Mouse (Mus musculus) CD4-positive, CD25-positive, alpha-beta regulatory T cell (primary cell): ENCODE measurements around the gene Naglu. TPM values are rescaled to one million over a fixed set of nuclear protein-coding genes. Genes with fewer than 3 reads are reported as not detected.

Source experiments
- polyA plus RNA-seq: library from polyadenylated mRNA; unstranded; fragments of 100-300 nt; shearing (Covaris generic); gene quantifications from one replicate; pipeline ENCODE4 v1.2.1, GENCODE M21; 2017

Naglu gene
- 35.3 TPM for polyA plus RNA-seq

DNA sequence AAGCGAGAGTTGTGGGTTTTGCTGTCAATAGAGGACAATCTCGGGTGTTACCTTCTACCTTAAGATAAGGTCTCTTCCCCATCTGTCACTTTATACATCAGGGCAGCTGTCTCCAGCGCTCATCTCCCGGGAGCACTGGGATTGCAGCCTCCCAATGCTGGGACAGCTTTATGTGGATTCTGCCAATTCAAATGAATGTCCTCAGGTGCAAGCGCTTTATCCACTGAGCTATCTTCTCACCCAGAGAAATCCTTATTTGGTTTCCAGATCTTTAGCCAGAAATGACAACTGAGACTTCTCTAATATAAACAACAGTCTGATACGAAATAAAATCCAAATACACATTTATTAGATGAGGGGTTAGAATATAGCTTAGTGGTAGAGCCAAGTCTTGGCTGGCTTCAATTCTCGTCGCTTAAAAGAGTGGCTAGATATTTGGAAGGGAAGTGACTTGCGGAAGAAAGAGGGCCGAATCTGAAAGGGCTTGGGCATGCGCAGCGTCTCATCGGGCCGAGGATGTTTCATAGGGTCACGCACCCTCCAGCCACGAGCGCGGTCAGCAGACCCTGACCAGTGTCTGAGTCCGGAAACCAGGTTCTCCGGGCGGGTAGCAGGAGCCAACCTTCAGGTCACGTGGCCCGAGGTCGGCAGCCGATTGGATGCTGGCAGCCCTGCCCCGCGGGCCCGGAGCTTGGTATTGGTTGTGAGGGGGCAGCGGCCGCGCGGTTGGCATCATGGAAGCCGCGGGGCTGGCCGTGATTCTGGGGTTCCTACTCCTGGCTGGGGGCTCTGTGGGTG lies at the start of gene Naglu:
Gene Naglu, plus strand, starts transcription at position 622 of the 798 bp plus-strand sequence.

GRCm38 (mm10) chr11:101078121-101078520 lies 8.3 kb downstream of the Naglu start, which contains the start of gene Hsd17b1:
Gene Hsd17b1, plus strand, starts transcription at chr11:101078411.

GRCm38 (mm10) chr11:101082208-101083082 lies 12.6 kb downstream of the Naglu start, which contains the start of gene Coasy:
Gene Coasy, plus strand, starts transcription at chr11:101082565.

GRCm38 (mm10) chr11:101086756-101087681 lies 17.2 kb downstream of the Naglu start, which contains the start of gene Mlx:
Gene Mlx, plus strand, starts transcription at chr11:101087277.

DNA sequence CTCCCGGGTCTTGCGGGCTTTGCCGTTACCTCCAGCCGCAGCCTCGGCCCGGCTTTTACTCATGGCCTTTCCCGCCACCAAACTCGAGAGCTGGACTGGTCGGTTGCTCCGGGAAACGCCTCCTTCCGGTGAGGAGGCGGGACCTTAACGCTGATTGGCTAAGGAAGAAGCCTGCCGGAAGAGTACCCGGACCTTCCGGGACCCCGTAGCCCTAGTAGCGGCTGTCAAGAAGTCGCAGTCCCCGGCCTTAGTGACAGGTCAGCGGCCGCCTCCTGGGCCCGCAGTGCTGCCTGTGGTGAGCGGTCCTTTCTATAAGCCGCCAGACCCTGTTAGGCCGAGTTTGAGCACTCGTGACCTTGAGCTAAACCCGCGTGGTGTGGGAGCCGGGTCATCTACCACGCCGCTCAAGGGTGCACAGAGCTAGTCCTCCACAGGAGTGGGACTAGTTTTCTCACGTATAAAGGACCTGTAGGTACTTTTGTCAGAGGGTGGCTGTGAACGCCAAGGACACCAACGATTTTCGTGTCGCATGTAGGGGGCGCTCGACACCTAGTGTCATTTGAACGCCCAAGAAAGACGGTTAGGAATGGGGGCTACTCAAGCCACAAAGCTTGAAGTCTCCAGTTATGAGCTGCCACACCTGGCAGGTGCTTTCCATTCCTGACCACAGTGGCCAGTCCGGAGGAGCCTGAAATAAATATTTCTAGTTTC lies 25.7 kb downstream of the Naglu start, which contains the start of gene Psmc3ip:
Gene Psmc3ip, minus strand, starts transcription at position 123 of the 711 bp plus-strand sequence.

DNA sequence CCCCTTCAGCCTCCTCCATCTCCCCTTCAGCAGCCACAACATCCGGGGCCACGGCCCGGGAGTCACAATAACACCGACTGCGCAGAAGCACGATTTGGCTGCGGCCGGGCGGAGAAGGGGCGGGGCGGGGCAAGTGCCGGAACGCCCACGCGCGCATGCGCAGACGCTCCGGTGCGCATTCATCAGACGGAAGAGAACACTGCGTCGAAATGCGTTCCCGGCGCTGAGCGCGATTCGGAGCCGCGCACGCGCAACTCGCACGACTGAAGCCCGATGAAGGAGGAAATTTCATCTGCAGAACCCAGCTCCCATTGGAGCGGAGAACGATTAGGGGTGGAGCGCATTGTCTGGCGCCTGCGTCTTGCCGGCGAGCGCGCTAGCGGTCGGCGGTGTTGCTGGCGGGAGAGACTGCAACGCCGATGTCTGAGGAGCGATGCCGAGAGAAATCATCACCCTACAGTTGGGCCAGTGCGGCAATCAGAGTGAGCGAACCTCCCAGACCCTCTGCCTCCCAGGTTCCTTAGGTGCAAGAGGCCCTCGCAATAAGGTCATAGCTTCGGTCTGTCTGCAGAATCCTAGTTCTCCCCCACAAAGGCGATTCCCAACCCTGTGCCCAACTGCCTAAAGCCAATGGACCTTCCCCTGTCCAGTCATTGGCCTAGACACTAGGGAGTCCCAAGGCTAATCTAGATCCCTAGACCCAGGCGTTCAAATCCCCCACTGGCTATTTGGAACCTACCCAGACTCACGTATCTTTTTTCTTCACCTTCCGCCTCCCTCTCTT lies 50.1 kb downstream of the Naglu start, which contains the start of the genes Retreg3 and Tubg1:
Gene Retreg3, minus strand, starts transcription at position 133 of the 784 bp plus-strand sequence.
Gene Tubg1, plus strand, starts transcription at position 178 of the 784 bp plus-strand sequence.

Other genes with a start within 250 kb of the Naglu start
- 186 TPM for gene Stat5b, start 219.3 kb upstream of the Naglu start, polyA plus RNA-seq
- 108 TPM for gene Stat5a, start 210.7 kb upstream of the Naglu start, polyA plus RNA-seq
- 233 TPM for gene Stat3, start 130.5 kb upstream of the Naglu start, polyA plus RNA-seq
- 0.53 TPM for gene Cavin1, start 99.1 kb upstream of the Naglu start, polyA plus RNA-seq
- 15.1 TPM for gene Atp6v0a1, start 60.6 kb upstream of the Naglu start, polyA plus RNA-seq
- gene Hsd17b1, start 8.4 kb downstream of the Naglu start, polyA plus RNA-seq, result 0.74 TPM
- 38.4 TPM for gene Coasy, start 12.6 kb downstream of the Naglu start, polyA plus RNA-seq
- 94.3 TPM for gene Mlx, start 17.3 kb downstream of the Naglu start, polyA plus RNA-seq
- gene Psmc3ip, start 25.4 kb downstream of the Naglu start, polyA plus RNA-seq, result 6.8 TPM
- 80.5 TPM for gene Retreg3, start 49.9 kb downstream of the Naglu start, polyA plus RNA-seq
- gene Tubg1, start 49.9 kb downstream of the Naglu start, polyA plus RNA-seq, result 40.0 TPM
- gene Tubg2, start 85.9 kb downstream of the Naglu start, polyA plus RNA-seq, result 2.2 TPM
- gene Cntnap1, start 100.5 kb downstream of the Naglu start, polyA plus RNA-seq, result 0.06 TPM
- gene Plekhh3, start 101.3 kb downstream of the Naglu start, polyA plus RNA-seq, result 0.25 TPM
- 2.5 TPM for gene Ccr10, start 105.4 kb downstream of the Naglu start, polyA plus RNA-seq
- gene Ezh1, start 156.5 kb downstream of the Naglu start, polyA plus RNA-seq, result 71.6 TPM
- 0.41 TPM for gene Ramp2, start 176.0 kb downstream of the Naglu start, polyA plus RNA-seq
- gene Vps25, start 183.7 kb downstream of the Naglu start, polyA plus RNA-seq, result 158 TPM
- 5.8 TPM for gene Wnk4, start 190.6 kb downstream of the Naglu start, polyA plus RNA-seq
- gene Cntd1, start 209.0 kb downstream of the Naglu start, polyA plus RNA-seq, result 0.54 TPM
- gene Coa3, start 209.1 kb downstream of the Naglu start, polyA plus RNA-seq, result 112 TPM
- gene Becn1, start 232.3 kb downstream of the Naglu start, polyA plus RNA-seq, result 207 TPM
- 186 TPM for gene Psme3, start 246.2 kb downstream of the Naglu start, polyA plus RNA-seq